ENCODE assay signal across 16 mouse cellular contexts in the genomic region with DNA sequence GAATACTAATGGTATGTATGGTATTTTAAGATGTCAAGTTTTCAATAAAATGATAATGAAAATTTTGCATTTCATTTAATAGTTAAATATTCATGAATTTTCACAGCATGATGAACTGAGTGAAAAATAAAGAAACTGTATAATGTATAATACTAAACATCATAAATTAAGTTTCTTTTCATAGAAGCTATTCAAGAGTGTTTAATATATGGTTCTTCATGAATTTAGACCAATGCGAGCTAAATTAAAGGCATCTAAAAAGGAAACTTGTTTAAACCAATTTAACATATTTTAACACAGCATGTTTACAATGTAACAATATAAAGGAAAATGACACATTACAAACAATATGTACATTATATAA.
"Had no signal": no experiment of that assay in that cellular context is flagged by ENCODE, and none has a peak within 500 bp of the region (broad histone marks: within the 10 kb centered on the region; RNA-seq: fewer than 3 reads in every experiment).

No protein-coding gene starts in this region.

- H3K36me3 ChIP-seq: lung, embryonic 15.5 days; neural tube, embryonic 12.5 days; stomach, embryonic 15.5 days had no signal

- ATAC-seq: liver, postnatal 0 days; lung, postnatal 0 days had no signal

- H3K9ac ChIP-seq: liver, postnatal 0 days; lung, embryonic 15.5 days; neural tube, embryonic 12.5 days; stomach, embryonic 15.5 days had no signal

- DNase-seq: liver, postnatal 0 days; lung, adult 2 months; lung, postnatal 14 days; lung, postnatal 36 days; right cerebral cortex, postnatal 14 days; thymus, adult 2 months; thymus, postnatal 25 days; thymus, postnatal 4 days had no signal

- H3K27me3 ChIP-seq: lung, embryonic 15.5 days; megakaryocyte, embryonic 14.5 days; neural tube, embryonic 12.5 days; stomach, embryonic 15.5 days had no signal

- H3K9me3 ChIP-seq: lung, embryonic 15.5 days; megakaryocyte, embryonic 14.5 days; neural tube, embryonic 12.5 days; stomach, embryonic 15.5 days had no signal

- H3K27ac ChIP-seq: lung, embryonic 15.5 days; macrophage; neural tube, embryonic 12.5 days; stomach, embryonic 15.5 days; stomach, postnatal 0 days had no signal

- H3K4me3 ChIP-seq: lung, embryonic 15.5 days; megakaryocyte, embryonic 14.5 days; neural tube, embryonic 12.5 days; stomach, embryonic 15.5 days had no signal

- H3K4me1 ChIP-seq: lung, embryonic 15.5 days; megakaryocyte, embryonic 14.5 days; stomach, embryonic 15.5 days had no signal

- H3K4me2 ChIP-seq: lung, embryonic 15.5 days; midbrain, embryonic 11.5 days; neural tube, embryonic 12.5 days; stomach, embryonic 15.5 days had no signal
